Mouse (Mus musculus) embryonic fibroblast, embryonic 13.5 days (primary cell): ENCODE results near the gene Ccdc39.

Experiments used
- CTCF ChIP-seq: IDR thresholded peaks from 2 replicates; pipeline ENCODE4 v1.5.1; 2011; ENCODE audit warnings: mild to moderate bottlenecking, control low read depth, low read length, moderate library complexity, borderline replicate concordance; ENCODE audit not compliant: insufficient read depth
- POLR2A ChIP-seq: IDR thresholded peaks from 2 replicates; pipeline ENCODE4 v1.6.1; 2011; ENCODE audit warnings: low read depth, mild to moderate bottlenecking, control low read depth, low read length, moderate library complexity

- 0 out of 2 replicates have a peak, but pooled peaks have one; percentile 6 for TF ChIP-seq CTCF
- TF ChIP-seq POLR2A, result peak; percentile 70
Measured at GRCm38 (mm10) chr3:33799617-33800512, 44.2 kb downstream of the Ccdc39 start, which contains the start of gene Ttc14.
